Mouse (Mus musculus) gastrocnemius, postnatal 25 days (tissue): ENCODE measurements around the gene Pradc1. TPM values are rescaled to one million over a fixed set of nuclear protein-coding genes. Genes with fewer than 3 reads are reported as not detected.
"Not testable (repeated sequence)": the region's sequence is repeated elsewhere in the genome, so short reads cannot be mapped to it uniquely, and the experiment has no call there.

Source experiments
- DNase-seq: peaks from one replicate; pipeline ENCODE4 v3.0.0; 2022
- total RNA-seq, 2 experiments: library from RNA; stranded (reverse); gene quantifications; 1 replicate in 1 of 2; 2 replicates in 1 of 2; pipeline ENCODE4 v1.2.3; 2021

Pradc1 gene
- total RNA-seq, 2 experiments from 2014 or later: 12.4 to 14.6 TPM

DNA sequence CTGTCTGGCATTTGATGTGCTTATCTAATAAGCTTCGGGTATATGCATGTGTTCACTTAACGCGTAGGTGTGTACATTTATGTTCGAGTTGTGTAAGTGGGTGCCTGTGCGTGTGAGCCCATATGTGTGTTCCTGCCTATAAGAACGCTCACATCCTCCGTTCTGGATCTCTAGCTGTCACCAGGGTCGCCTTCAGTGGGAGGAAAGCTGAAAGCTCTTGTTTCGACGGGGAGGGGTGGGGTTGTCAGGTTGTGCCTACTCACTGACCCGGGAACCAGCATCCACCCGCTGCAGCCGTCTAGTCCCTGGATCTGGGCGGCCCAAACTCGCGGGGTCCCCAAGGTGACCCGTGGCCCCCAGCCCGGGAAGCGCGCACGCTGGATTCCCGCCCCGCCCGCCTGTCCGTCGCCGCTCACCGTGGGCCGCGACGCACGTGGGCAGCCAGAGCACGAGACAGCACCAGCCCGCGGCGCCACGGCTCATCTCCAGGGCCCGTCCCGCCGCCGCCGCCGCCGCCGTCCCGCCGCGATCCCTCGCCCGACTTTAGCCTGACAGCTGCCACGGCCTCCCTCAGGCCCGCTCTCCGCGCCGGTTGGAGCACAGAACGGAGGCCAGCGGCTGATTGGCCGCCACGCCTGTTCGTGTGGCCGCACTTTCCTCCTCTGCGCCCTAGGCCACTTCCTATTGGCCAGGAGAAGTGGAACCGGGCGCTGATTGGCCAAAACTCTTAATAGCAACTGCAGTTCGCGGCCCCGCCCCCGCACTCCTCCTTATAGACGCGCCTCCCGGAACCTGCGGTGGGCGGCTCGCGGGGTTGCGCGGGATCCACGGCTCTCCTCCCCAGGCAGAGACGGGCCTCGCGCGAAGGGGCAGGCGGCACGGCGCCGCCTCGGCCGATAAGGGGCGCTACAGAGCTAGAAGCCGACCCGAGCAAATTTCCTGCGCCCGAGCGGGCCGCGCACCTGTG is 790 bp downstream of the Pradc1 start, which contains the start of gene Cct7:
Gene Cct7, plus strand, starts transcription at position 818 of the 967 bp plus-strand sequence.
- DNase-seq: peak; percentile 99

GRCm38 (mm10) chr6:85450140-85450539 is 1.6 kb downstream of the Pradc1 start:
- DNase-seq: not testable (repeated sequence)

DNA sequence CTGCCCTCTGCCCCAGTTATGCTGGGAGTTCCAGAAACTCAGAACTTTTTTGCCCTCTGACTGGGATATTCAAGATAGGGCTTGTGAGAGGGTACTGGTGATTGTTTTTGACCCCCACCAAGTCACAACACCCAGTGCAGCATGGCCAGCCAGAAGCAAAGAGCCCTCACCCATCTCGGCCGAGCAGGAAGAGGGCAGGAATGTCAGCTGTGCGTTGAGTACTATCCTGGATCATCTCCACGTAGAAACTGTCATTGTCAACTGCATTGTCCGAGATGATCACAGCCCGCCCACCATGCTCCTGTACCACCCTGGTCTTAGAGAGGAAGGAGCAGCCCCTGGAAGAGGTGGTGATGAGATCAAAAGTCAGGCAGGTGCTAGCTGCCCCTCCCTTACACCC is 4.4 kb downstream of the Pradc1 start:
- DNase-seq: no peak

- DNase-seq: peak; percentile 43
Measured at GRCm38 (mm10) chr6:85445286-85445685, 6.5 kb downstream of the Pradc1 start.

GRCm38 (mm10) chr6:85444266-85444965 is 7.4 kb downstream of the Pradc1 start:
- DNase-seq: no peak

DNA sequence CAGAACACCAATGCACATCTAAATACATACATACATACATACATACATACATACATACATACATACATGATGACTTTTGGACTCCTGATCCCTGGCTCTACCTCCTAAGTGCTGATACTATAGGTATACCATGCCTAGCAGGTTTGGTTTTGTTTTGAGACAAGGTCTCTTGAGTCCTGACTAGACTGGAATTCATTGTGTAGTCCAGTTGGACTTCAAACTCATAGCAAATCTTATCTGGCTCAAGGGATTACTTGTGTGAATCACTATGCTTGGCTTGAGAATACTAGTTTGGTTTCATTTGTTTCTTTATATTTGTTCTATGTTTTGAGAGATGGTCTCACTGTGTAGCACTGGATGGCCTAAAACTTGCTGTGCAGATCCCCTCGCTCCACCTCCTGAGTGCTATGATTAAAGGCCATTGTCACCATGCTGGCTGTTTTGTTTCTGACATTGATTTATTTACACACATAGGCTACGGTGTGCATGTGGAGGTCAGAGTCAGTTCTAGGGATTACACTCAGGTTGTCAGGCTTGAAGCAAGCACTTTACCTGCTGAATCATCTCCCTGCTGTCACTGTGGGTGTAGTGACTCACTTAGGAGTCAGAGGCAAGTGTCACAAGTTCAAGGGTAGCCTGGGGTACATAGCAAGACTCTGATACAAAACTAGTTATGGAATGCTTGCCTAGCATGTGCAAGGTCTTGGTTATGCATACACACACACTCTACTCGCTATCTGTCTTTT is 8.1 kb downstream of the Pradc1 start:
- DNase-seq: no peak

DNA sequence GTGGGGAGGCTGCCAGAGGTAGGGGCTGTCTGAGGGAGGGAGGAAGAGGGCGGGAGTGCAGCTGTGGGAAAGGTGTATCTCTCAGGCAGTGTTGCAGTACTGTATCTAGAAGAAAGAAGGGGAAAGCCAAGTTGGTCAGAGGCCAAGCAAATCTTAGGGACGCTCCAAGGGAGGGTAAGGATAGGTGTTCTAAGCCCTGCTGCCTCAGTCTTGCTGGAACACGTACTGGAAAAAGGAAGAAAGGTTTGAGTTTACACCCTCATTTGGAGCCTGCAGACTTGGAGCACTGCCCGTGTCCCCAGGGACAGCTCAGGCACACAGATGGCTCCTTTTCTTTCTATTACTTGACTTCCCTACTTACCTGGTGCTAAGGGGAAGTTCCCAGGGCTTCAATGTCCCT is 10.6 kb downstream of the Pradc1 start:
- DNase-seq: no peak

- DNase-seq: no peak
Measured at GRCm38 (mm10) chr6:85436631-85437030, 15.1 kb downstream of the Pradc1 start.

- DNase-seq: no peak
Measured at GRCm38 (mm10) chr6:85436204-85436603, 15.6 kb downstream of the Pradc1 start.

DNA sequence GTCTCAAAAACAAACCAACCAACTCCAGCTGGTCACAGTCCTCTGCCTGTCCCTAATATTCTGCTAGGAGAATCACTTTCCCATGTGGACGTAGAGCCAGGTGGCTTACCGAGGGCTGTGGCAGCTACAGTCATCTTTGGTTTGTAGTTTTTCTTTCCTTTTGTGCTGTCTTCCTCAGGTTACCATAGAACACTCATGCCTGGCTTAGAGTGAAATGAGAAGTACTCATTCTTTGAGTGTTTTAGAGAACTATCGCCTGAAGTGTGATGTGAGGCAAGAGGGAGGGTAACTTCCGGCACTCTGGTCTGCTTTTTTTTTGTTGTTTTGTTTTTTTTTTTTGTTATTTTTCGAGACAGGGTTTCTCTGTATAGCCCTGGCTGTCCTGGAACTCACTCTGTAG is 17.9 kb downstream of the Pradc1 start:
- no peak for DNase-seq

DNA sequence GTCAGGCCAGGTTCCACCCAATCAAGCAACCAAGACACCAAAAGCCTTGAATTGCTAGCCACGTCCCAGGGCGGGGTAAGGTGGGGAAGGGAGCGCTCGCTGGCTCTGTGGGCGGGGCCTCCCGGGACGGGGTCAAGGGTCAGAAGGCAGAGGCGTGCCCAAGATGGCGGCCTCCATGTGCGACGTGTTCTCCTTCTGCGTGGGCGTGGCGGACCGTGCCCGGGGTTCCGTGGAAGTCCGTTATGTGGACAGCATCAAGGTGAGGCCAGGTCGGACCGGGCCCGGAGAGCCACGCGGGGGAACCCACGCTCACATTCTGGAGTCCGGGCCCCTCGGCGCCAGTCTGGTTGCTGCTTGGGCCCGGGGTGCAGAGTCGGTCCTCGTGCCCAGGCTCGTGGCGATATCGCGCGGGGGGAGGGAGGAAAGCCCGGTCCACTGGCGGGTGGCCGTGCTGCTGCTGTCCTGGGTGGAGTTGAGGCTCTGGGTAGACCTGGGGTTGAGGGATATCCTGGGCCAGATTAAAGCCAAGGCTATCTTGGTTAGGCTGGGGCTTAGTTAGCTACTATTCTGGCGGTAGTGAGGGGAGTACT is 19.8 kb downstream of the Pradc1 start, which contains the start of gene Smyd5:
Gene Smyd5, plus strand, starts transcription at position 148 of the 590 bp plus-strand sequence.
- DNase-seq: peak; percentile 81

- DNase-seq: no peak
Measured at GRCm38 (mm10) chr6:85431274-85431841, 20.4 kb downstream of the Pradc1 start.

GRCm38 (mm10) chr6:85423836-85424379 is 27.9 kb downstream of the Pradc1 start, which contains the start of gene Noto:
Noto (plus strand) TSS chr6:85423886.
- DNase-seq: no peak

GRCm38 (mm10) chr6:85419150-85419549 is 32.6 kb downstream of the Pradc1 start:
- DNase-seq: no peak

DNA sequence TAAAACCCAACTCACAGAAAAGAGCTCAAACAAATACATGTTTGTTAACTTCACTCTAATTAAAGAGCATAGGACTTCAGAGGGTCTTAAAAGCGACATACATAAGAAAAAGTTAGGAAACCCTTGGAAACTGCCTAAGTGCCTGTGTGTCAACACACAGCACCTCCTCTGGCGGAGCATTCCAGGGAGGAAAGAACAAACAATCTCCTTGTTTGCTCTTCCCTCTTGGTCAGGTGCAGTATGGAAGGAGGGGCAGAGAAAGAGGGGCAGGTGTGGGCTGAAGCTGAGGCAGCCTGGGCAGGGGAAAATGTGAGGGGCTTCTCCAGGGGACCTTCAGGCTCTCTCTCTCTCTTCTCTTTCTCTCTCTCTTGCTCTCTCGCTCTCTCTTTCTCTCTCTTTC is 35.9 kb downstream of the Pradc1 start:
- no peak for DNase-seq

DNA sequence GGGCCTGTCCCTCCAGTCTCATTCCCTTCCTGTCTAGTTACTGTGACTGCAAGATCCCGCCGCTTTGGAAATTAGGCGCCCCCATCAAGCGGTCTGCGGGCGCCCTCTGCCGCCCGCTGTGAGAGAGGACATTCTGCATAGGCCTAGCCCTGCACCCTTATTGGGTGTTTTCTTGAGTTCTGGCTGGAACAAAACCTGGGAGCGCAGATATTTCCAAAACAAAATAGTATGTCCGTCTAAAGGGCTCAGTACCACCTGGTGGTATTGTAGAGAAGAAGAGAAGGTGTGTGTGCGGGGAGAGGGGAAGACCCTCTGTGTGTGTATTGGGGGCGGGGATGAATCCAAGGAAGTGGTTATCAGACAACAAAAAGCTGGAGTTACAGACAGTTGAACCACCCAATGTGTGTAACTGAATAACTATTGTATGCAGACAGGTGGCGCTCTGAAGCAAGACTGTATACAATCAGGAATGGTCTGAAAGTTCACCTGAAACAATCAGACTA is 40.9 kb downstream of the Pradc1 start:
- peak; percentile 31 for DNase-seq

GRCm38 (mm10) chr6:85409003-85409402 is 42.8 kb downstream of the Pradc1 start:
- DNase-seq: no peak

DNA sequence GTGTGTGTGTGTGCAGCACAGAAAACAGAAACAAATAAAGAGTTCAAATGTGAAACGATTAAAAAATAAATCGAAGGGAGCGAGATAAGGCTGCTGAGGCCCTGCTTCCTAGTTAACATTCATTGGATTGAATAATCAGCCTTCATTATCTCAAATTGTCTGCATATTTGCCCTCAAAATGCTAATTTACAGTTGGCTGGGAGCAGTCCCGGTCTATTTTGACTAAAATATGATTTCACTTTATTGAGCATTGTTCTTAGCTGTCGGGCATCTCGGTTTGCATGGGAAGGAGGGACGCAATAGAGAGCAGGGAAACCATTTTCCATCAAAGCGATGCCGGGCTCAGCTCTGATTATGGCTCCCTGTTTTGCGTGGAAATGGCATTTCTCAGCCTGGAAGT is 48.7 kb downstream of the Pradc1 start:
- DNase-seq: no peak

DNA sequence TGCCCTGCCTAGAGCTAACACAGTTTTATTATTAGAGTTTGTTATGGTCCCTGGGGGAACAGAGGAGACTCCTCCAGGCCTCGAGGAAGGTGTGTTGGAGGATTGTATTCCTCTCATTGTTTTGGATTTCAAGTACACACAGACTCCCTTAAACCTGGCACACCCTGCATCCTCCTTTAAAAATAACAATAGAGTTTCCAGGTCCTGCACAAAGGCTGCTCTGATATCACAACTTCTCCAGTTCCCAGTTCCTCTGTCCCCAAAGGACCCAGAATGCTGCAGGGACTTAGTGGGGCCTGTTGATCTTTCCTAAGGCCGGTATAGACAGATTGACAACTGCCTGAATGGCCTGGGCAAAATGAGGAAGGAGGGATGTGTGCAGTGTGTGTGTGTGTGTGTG is 49.2 kb downstream of the Pradc1 start:
- DNase-seq: no peak

DNA sequence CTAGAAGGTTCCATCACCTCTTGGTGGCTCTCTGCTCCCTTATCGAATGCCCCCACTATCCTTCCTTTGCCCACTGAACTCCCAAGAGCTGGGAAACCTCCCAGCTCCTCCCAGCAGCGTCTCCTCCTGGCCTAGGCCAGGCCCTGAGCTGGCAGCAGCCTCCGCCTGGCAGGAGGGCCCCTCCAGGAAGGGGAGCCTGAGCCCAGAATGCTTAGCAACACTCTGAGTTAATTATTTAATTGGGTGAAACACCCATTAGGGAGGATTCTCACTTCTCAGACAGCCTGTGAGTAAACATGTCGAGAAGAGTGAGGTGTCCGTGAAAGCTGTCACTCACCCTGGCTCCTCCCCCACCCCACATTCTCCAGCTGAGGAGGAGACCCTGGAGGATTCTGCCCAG is 52.1 kb downstream of the Pradc1 start:
- DNase-seq: no peak

DNA sequence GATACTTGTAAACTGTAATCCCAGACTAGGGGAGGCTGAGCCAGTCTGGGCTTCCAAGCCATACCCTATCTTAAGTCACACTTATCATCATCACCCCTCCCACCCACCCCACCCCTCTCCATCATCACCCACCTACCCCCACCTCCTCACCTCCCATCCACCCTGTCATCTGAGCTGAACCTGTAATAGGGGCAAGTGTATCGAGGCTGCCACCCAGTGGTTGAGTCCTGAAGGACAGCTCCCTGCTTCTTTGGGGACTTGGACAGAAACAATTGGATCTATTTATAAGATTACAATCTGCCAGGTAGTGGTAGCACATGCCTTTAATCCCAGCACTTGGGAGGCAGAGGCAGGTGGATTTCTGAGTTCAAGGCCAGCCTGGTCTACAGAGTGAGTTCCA is 54.6 kb downstream of the Pradc1 start:
- no peak for DNase-seq
